Mouse (Mus musculus) sigmoid colon, adult 10 weeks (tissue): ENCODE data around the gene Gm20812. TPM values are rescaled to one million over a fixed set of nuclear protein-coding genes. Genes with fewer than 3 reads are reported as not detected.

ENCODE experiments used
- polyA plus RNA-seq: library from polyadenylated mRNA; stranded (reverse); fragments of 350-450 nt; fragmentation: Illumina TruSeq; extraction: RNeasy Lipid Tissue Mini Kit (QIAGEN cat#74804); gene quantifications from one replicate; pipeline ENCODE4 v1.2.3, GENCODE M21; 2014; ENCODE audit warnings: low read depth, low replicate concordance

Gm20812 gene
- not detected for polyA plus RNA-seq

DNA sequence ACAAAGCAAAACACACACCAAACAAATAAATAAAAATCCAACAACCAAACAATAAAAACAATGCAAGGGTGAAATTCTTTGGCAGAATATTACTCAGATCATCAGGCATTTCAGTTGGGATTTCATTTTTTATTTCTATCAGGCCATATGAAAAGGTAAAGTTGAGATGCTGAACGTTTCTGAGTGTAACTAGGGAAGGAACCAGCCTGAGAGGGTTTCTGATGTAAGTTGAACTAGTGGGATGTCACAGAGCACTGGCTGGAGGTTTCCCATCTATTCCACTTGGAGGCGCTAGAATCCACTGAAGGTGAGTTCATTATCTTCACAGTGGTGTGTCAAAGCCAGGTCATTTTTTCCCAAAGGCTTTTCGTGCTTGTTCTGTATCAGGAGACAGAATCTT is at the start of gene Gm20812:
Gene Gm20812, plus strand, starts transcription at position 301 of the 400 bp plus-strand sequence.

Other genes starting within 250 kb of the Gm20812 start
- not detected for gene Gm29554, start 108.0 kb upstream of the Gm20812 start, polyA plus RNA-seq